Mouse (Mus musculus): ENCODE measurements around the gene 1700102P08Rik.

DNA sequence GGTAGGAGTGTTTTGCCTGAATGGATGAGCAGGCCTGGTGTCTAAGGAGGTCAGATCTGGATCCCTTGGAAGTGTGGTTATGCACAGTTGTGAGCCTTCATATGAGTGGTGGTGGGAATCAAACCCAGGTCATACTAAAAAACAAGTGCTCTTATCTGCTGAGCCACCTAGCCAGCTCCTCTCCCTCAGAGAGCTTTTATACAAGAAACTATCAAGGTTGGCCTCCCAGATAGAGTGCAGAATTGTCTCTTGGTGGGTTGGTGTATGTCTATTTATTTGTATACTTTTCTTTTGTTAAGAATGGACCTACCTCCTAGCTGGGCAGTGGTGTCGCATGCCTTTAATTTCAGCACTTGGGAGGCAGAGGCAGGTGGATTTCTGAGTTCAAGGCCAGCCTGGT is 48.8 kb upstream of the 1700102P08Rik start:
- no peak for TF ChIP-seq CTCF (IDR thresholded peaks at IDR 0.05; ENCODE audit: control insufficient read depth, insufficient read depth, low read length)
- TF ChIP-seq POLR2A (IDR thresholded peaks at IDR 0.05; ENCODE audit: borderline replicate concordance, control insufficient read depth, low read depth, low read length), result no peak

Data from bone marrow, adult 2 months (tissue).